Mouse (Mus musculus) gastrocnemius, postnatal 36 days (tissue): ENCODE measurements around the gene Hoxa13. TPM values are rescaled to one million over a fixed set of nuclear protein-coding genes. Genes with fewer than 3 reads are reported as not detected.

Experiments used
- DNase-seq, 2 experiments: peaks; one replicate each; pipeline ENCODE4 v3.0.0; 2022
- intact Hi-C: fragments of 180-260 bp; cut with DNase I; formaldehyde crosslinking; loops from one replicate; pipeline ENCODE4 v1.15.1; 2025
- total RNA-seq, 2 experiments: library from RNA; stranded (reverse); gene quantifications; 2 replicates each; pipeline ENCODE4 v1.2.3; 2021

The Hoxa13 gene
- total RNA-seq, 2 experiments from 2014 or later = 2.4 to 3.6 TPM

DNA sequence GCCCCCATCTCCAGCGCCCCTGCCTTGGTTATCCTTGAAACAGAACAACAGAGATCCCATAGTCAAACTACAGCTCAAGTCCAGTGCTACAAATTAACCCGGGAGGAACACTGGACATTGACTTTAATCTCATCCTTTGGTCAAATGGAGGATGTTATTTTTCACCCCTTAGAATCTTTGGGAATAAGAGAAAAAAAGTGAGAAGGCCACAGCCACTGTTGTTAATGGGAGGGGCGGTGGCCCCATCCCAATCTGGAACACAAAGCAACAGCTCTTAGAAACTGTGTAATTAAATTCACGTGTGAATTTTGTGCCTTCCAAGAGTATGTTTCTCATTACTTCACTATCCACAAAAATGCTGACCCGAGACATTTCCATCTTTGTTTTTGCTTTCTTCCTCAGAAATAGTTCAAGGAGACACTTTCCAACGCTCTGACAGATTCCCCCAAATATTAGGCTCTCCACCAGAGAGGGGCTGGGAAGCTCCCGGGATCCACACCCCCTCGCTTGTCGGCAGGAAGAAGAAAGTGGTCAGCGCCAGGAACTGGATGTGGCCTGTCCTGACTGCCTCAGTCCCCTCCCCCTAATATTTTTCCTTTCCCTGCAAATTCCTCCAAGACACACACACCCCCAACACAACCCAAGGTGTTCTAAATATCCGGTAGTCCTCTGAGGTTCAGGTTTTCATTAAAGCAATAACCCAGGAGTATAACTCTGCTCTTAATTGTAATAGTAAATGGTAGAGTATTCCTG lies 33.0 kb downstream of the Hoxa13 start:
- intact Hi-C loops = loop anchor here (1.0 to 10.0 kb wide), 2 partner anchors 1055 to 1423 kb away; no protein-coding TSS in a partner anchor
- no peak for DNase-seq

DNA sequence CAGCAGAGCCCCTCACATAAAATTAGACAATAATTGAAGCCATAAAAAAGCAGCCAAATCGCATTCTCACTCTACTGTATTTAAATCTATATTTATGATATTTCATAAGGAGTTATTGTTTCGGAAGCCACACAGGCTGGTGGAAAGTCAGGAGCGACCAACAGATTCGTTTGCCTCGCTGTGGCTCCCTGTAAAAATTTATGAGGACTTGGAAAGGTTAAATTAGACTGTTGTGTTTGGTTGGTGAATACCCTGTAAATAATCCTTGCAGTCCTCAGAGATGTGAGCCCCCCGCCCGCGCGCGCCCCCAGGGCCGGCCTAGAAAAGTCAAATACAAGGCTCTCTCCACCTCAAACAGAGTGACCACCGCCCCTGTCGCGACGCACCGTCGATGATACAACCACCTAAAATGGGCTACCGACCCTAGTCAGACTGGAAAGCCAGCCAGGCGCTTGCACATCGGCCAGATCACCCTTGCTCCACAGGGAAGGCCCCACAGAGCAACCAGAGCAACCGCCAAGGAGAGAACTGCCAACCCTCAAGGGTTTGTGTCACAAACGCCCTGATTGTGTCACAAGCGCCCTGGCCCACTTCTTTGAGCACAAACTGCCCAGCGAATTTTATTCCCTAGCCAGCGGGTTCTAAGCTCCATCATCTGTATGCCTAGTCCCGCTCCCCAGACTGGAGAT lies 34.0 kb downstream of the Hoxa13 start:
- intact Hi-C loops = loop anchor here (1.0 to 10.0 kb wide), 2 partner anchors 1054 to 1422 kb away; no protein-coding TSS in a partner anchor
- peak in 1 of 2 experiments; percentile 55 for DNase-seq

DNA sequence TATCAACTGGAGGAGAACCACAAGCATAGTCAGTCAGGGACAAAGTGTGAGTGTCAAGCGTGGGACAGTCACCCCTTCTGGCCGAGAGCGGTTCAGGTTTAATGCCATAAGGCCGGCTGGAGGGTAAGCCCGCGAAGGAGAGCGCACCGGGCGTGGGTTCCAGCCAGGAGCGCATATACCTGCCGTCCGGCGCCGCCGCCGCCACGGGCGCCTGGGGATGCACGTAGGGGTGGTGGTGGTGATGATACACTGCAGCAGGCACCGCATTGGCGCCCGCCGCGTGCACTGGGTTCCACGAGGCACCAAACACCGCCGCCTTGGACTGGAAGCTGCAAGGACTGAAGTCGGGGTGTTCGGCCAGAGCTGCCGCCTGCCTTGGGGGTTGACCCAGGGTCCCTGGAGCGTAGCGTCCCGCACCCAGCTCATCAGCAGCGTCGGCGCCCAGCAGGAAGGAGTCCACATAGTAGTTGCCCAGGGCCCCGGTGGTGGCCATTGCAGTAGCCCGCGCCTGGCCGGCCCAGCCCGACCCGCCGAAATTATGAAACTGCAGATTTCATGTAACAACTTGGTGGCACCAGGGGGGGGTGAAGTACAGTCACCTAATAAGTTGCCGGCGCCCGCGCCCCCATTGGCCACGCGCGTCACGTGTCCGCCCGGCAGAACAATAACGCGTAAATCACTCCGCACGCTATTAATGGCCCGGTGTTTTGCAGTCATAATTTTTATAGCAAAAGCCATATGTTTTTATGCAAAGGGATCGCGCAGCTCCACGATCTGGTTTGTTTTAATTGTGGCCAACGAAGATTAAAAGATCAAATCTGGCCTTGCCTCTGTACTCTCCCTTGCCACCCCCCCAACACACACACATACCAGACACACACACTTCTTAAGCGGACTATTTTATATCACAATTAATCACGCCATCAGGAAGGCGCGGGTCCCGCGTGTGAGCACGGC lies 34.8 kb downstream of the Hoxa13 start:
- intact Hi-C loops = loop anchor here (10.0 kb wide), 1 partner anchor 1421 kb away; no protein-coding TSS in a partner anchor
- peak; percentile 78 to 80 for DNase-seq

DNA sequence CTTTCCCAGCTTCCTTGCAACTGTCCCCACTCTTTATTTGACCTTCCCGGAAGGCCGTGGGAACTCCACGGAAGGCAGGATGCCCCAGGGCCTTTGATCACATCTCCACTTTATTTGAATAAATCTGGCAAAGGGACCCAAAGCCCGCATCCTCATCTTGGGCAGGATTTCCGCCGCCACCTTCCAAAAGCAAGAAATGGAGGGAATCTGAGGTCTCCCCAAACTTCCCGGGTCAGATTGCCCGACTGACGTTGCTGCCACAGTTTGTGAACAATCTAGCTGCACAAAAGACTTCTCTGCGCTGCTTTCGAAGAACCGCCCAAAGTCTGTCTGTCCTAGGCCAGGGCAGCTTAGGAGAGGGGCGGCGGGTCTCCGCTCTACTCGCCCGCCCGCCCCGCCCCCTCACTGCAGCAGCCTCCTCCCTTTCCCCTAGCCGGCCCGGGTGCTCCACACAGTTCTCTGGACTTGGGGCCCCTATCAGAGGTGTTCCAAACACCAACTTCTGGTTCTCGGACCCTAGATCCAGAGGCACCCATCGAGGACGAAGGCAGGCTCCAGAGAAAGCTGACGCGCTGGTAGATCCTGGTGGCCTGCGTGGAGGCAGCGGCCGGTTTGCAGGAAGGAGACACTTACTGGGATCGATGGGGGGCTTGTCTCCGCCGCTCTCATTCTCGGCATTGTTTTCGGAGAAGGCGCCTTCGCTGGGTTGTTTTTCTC lies 35.6 kb downstream of the Hoxa13 start:
- peak; percentile 3 to 32 for DNase-seq
- intact Hi-C loops = loop anchor here (5.0 to 10.0 kb wide), 3 partner anchors 353 to 1420 kb away; partner anchors contain the start of gene Hnrnpa2b1

DNA sequence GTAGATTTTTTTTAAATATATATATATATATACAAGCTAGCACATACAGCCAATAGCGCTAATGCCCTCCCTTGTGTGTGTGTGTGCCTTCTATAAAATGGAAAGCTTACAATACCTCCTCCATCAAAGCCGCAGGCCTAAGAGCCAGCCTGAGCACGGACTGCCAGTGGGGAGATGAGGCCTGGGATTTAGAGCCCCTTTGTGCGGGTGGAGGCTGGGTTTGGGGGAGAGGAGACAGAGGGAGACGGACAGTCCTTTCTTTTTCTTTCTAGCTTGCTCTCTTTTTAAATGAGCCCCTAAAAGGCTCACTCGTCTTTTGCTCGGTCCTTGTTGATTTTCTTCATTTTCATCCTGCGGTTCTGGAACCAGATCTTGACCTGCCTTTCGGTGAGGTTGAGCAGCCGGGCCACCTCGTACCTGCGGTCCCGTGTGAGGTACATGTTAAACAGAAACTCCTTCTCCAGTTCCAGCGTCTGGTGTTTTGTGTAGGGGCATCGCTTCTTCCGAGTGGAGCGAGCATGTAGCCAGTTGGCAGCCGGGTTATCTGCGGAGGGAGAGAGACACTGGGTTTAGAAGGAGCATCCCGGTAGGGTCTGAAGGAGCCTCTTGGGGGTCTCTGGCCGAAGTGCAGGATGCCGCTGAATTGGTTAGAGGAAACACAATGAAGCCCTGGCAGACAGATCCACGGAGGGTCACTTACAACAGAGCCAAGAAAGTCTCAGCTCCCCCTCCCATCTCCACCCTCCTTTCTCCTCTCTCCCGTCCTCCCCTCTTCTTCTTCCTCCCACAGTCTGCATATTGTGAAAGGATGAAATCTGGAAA lies 36.5 kb downstream of the Hoxa13 start:
- peak; percentile 3 to 23 for DNase-seq
- intact Hi-C loops = loop anchor here (2.0 to 10.0 kb wide), 4 partner anchors 352 to 1419 kb away; partner anchors contain the start of gene Hnrnpa2b1

DNA sequence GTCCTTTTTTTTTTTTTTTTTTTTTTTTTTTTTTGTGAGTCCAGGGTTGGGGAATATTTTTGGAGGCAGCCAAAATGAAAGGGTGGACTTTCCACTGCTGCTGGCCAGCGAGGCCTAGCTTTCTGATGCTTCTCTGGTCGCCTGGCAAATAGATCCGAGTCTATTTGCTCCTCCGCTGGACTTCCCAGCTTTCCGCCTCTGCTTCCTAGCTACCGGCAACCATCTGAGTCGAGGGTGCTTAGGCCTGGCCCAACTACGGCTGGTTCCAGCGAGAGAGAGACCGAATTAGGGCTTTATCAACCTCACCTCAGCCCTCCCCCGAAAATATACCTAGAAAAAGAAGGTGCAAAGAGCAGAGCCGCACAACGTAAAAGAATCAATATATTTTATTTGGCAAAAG lies 38.0 kb downstream of the Hoxa13 start:
- DNase-seq = peak in 1 of 2 experiments; percentile 10
- intact Hi-C loops = loop anchor here (2.0 to 10.0 kb wide), 4 partner anchors 350 to 1418 kb away; partner anchors contain the start of gene Hnrnpa2b1

DNA sequence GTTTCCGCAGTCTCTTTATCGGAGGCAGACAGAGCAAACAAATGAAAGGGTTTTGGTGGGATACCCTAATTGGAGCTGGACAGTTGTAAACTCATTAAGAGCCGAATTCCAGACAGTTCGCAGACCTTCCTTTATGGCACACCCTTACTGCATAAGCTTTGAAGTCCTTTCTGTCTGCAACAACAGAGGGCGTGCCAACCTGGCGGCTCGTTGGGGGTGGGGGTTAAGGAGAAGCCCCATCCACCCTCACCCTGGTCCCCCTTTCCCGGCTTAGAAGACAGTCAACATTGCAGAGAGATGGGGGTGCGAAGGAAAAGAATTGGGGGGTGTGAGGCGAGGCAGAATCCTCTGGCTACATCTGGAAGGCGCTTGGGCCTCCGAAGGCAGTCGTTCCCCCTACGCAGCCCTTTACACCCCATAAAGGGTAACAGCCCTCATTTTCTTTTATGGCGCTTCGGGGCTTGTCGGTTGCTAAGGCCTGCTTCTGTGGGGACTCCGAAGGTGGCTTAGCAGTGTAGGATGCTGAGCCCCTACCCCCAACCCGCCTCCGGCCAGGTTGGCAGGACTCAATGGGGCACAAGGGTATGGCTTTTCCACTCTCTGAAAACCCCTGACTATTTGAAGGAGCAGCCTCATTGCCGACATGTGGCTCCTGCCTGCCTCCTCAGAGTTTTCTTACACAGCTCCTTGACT lies 38.5 kb downstream of the Hoxa13 start:
- intact Hi-C loops = loop anchor here (2.0 to 10.0 kb wide), 4 partner anchors 350 to 1417 kb away; partner anchors contain the start of gene Hnrnpa2b1
- DNase-seq = peak in 1 of 2 experiments; percentile 33

DNA sequence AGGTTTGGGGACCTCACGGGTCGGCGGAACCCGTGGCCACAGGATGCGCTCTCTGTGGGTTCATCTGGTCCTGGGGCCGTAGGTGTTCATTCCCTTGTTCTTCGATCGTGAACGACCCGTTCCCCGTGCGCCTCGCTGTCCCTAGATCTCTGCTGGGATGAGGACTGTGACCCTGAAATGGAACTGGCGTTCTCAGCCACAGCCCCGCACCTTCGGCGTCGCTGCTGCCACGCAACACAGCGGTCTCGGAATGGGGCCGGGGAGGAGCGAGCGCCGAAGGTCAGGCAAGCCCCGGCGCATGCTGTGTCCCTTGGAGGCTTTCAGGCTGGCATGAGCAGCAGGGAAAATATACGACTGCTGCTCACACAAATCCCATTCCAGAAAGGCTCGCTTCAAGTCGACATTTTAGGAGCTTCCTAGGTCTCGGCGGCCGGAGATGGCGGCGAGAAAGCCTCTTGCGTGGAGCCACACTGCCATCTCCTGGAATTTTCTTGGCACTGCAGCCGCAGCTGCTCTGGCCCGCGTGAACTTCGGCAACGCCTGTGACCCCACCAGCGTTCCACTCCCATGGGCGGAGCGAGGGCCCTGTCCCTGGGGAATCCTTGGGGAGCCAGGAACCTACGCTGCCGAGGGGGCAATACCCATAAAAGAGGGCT lies 39.2 kb downstream of the Hoxa13 start, which contains the start of gene Hoxa7:
Gene Hoxa7, minus strand, starts transcription at position 518 of the 656 bp plus-strand sequence.
- DNase-seq = peak; percentile 86 to 92
- intact Hi-C loops = loop anchor here (5.0 to 10.0 kb wide), 3 partner anchors 349 to 1417 kb away; partner anchors contain the start of gene Hnrnpa2b1

DNA sequence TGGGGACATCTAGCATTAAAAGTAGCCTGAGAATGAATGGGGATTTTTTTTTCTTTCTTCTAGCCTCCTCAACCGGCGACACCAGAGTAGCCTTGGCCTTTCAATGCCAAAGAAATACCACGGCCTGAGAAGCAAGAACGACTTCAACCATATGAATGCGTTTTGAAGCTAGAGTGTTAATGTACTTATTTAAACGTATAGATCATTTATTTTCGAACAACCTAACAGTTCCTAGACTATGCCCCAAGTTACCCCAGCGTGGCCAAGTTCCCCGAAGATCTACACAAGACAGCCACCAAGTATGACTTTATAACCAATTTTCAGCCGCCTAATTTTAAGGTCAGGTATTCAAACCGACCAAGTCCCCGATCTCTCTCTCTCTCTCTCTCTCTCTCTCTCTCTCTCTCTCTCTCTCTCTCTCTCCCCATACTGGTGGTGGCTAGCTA lies 39.8 kb downstream of the Hoxa13 start:
- DNase-seq = no peak
- intact Hi-C loops = loop anchor here (5.0 to 10.0 kb wide), 3 partner anchors 349 to 1416 kb away; partner anchors contain the start of gene Hnrnpa2b1

DNA sequence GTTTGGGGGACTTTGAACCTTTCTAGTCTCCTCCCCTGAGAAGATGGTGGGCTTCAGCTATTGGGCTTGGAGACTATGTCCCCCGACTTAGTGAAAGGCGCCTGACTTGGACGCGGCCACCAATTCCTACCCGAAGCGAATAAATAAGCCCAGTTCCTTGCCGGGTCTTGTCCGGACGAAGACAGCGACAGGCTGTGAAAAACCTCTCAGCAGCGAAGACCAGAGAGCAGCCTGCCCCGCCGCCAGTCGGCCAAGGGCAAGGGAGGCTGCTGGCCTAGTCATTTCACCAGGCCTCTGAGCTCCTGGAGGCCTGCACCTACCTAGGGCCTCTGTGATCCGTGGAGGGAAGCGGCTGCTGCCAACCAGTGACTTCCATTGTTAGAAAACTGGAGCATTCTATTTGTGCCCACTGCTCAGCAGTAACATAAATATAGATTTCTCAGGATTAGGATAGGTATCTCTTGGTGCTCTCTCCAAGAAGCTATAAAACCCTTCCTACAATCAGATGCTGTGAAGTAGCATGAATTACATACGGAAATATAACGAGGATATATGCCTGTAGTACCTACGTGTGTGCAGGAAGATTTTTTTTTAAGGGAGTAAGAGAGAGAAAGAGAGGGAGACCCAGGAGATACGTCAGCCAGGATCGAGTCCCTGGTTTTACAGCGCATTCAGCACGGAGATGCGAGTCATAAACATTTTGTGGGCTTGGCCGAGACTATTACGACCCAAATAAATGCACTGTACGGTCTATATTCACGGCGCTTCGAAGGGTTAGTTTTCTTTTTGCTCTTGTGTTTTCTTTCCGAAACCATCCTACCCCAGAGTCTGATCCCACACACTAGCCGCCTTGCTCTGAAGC lies 40.4 kb downstream of the Hoxa13 start:
- no peak for DNase-seq
- intact Hi-C loops = loop anchor here (5.0 to 10.0 kb wide), 3 partner anchors 348 to 1415 kb away; partner anchors contain the start of gene Hnrnpa2b1

DNA sequence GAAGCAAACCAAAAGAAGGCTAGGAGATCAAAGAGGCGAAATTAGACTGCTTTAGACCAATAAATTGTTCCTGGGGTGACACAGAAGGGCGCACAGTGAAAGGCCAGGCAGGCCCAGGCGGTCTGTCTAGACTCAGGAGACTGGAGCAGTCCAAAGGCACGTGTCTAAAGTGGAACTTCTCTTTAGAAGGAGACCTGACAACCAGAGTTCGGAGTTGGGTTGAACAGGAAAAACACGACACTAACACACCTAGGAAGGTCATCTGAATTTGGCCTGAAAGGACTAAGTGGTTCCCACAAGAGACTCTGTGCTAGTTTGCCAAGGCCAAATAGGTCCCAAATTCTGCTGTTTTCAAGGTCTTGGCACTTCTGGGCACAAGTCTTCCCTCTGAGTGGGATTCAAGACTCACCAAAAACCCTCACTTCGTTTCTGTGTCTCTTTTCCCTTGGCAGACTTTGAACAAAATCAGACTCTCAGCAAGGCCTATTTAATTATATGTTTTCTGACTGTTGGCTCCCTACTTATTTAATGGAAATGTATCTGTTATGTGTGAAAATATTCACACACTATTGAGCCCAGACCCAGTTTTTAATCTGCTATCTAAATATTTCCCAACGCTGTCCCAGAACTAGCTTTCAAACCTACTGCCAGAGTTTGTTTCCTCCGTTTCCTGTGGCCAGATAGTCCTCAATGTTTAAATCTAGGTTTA lies 41.3 kb downstream of the Hoxa13 start:
- intact Hi-C loops = loop anchor here (10.0 kb wide), 1 partner anchor 835 kb away; no protein-coding TSS in a partner anchor
- DNase-seq = no peak

DNA sequence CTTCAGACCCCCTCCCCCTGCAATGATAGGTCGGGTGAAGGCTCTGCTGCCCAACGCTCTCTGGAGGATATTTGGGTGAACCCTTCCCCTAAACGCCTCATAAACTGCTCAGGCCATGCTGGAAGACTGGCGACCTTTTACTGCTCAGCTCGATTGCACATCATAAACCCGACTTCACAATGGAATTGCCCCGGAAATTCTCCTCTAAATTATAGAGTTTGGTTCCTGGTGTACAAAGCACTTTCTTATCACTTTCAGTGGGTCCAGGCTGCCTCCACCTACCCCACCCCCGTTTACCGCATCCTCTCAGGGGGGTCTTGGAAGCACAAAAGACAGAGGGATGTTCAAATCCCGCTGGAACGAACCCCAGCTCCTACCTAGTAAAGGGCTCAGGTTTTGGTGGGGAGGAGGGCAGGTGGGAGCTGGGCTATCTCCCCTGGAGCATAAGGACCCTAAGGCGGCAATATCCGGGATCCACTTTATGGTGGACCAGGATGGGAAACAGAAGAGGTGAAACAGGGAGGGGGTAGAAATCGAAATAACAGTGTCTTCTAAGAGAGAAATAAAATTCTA lies 42.0 kb downstream of the Hoxa13 start:
- intact Hi-C loops = loop anchor here (10.0 kb wide), 1 partner anchor 834 kb away; no protein-coding TSS in a partner anchor
- DNase-seq = no peak

DNA sequence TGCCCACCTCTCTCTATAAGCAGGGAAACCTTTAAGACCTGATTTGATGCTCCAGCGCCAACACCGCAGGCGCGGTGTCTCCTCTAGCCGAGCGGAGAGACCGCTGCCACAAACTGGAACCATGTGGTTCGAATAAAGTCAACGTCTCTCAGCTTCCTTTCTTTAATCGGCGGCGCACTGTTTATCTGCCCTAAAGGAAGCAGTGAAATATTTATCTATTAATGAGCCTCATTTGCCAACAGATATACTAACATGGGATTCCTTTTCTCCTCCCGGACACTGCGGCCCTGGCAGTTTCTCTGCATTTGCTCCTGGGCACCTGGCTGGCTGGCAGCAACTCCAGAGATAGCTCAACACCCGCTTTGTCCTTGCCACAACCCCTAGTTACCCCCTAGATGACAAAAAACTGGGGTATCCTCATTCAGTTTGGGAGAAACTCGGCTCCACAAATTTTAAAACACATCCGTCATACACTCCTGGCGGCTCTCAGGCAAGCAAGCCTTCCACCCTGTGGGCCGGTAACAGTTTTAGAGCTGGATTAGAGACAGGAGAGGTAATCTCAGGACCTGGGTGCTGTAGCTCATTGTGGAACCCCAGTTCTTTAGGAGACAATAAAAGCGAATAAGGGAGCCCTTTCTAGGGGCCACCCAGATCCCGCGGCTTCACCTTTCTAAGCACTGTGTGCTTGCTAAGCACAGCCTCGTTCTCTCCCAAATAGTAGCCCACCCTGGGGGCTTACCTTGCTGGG lies 42.6 kb downstream of the Hoxa13 start:
- intact Hi-C loops = loop anchor here (10.0 kb wide), 1 partner anchor 833 kb away; no protein-coding TSS in a partner anchor
- no peak for DNase-seq

DNA sequence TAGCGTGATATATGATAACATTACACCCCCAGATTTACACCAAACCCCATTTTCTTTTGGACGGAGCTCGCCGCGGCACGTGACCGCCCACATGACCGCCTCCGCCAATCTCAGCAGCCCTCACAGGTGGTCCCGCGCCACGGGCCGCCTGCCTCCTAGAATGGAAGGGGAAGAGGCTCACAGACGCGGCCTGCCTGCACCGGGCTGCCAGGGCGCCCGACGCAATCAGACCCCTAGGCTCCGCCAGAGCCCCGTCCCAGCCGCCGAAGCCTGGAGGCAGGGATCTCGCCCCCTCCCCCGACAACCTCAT lies 43.3 kb downstream of the Hoxa13 start:
- intact Hi-C loops = loop anchor here (10.0 kb wide), 1 partner anchor 833 kb away; no protein-coding TSS in a partner anchor
- DNase-seq = peak; percentile 74 to 77
